Mouse (Mus musculus): ENCODE results near the gene Zfp53.
A peak's percentile ranks its signal among the peaks of the same experiment; 100 is the strongest.

- TF ChIP-seq POLR2A (IDR thresholded peaks at IDR 0.05; ENCODE audit: borderline replicate concordance, control insufficient read depth, low read depth, low read length) (peak; percentile 41), CTCF (IDR thresholded peaks at IDR 0.05; ENCODE audit: control insufficient read depth, insufficient read depth, low read length) (no peak)
Measured at GRCm38 (mm10) chr17:21488760-21489499, at the start of gene Zfp53.

Measured in bone marrow, adult 2 months (tissue).